Comparison of ENCODE assay signal across 20 mouse cellular contexts in the genomic region with DNA sequence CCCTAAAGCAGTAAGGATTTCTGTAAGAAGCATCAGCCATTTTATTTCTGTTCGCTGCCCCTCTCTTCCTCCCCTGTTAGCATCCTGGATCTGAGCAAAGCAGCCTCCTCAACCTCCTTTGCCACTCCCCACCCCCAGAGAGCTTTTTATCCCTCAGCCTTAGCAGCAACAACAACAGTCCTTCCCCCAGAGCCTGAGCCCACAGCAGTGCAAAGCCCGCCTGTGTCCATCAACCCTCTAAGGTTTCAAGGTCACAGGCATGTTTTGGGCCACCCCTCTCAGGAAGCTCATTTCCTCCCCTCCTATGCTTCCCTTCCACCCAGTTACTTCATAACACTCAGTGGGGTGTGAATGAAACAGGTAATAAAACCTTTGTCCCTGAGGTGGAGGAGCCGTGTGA.
DNase-seq lines count a peak whose midpoint lies in the region; ATAC-seq lines count a peak whose summit lies in the region.
"Had no signal": no experiment of that assay in that cellular context is flagged by ENCODE, and none has a peak within 500 bp of the region (broad histone marks: within the 10 kb centered on the region; RNA-seq: fewer than 3 reads in every experiment).

No protein-coding gene starts in this region.

- peaks cover 23% of the 10 kb centered on the region for H3K4me1 ChIP-seq in hindbrain, embryonic 13.5 days (replicated peaks)
- H3K4me1 ChIP-seq in hindbrain, embryonic 16.5 days (ENCODE audit: control insufficient read depth, insufficient read depth, low read depth, low read length), result no peaks in the 10 kb centered on the region
- peaks cover 12% of the 10 kb centered on the region for H3K4me1 ChIP-seq in midbrain, embryonic 10.5 days
- no peaks in the 10 kb centered on the region for H3K4me1 ChIP-seq in midbrain, embryonic 16.5 days (ENCODE audit: control insufficient read depth, insufficient read depth, low read length)
- H3K4me1 ChIP-seq in limb, embryonic 11.5 days (ENCODE audit: control insufficient read depth, insufficient read depth, low read length), result peaks cover 4% of the 10 kb centered on the region; the same call in 1 of the 2 replicates
- H3K4me1 ChIP-seq: embryonic facial prominence, embryonic 15.5 days; heart, embryonic 10.5 days; liver, embryonic 13.5 days; megakaryocyte, embryonic 14.5 days had no signal

- H3K4me2 ChIP-seq in hindbrain, embryonic 13.5 days, result no peak overlapping the region
- H3K4me2 ChIP-seq in hindbrain, embryonic 16.5 days (ENCODE audit: low read length), result no peak overlapping the region
- H3K4me2 ChIP-seq in midbrain, embryonic 16.5 days (ENCODE audit: low read length), result no peak overlapping the region
- no peak overlapping the region for H3K4me2 ChIP-seq in limb, embryonic 11.5 days (ENCODE audit: low read depth, severe bottlenecking)
- H3K4me2 ChIP-seq: embryonic facial prominence, embryonic 15.5 days; liver, embryonic 13.5 days had no signal

- no peaks in the 10 kb centered on the region for H3K9me3 ChIP-seq in hindbrain, embryonic 13.5 days
- H3K9me3 ChIP-seq in hindbrain, embryonic 16.5 days (ENCODE audit: control insufficient read depth, low read length), result no peaks in the 10 kb centered on the region
- no peaks in the 10 kb centered on the region for H3K9me3 ChIP-seq in midbrain, embryonic 10.5 days (replicated peaks)
- H3K9me3 ChIP-seq in midbrain, embryonic 16.5 days (replicated peaks; ENCODE audit: control insufficient read depth, low read length, poor library complexity, severe bottlenecking), result no peaks in the 10 kb centered on the region
- no peaks in the 10 kb centered on the region for H3K9me3 ChIP-seq in limb, embryonic 11.5 days (ENCODE audit: control insufficient read depth, low read length)
- H3K9me3 ChIP-seq: embryonic facial prominence, embryonic 15.5 days; heart, embryonic 10.5 days; liver, embryonic 13.5 days; megakaryocyte, embryonic 14.5 days had no signal

- ATAC-seq in hindbrain, embryonic 13.5 days (ENCODE audit: low FRiP score), result no peak
- no peak for ATAC-seq in hindbrain, embryonic 16.5 days
- ATAC-seq in midbrain, embryonic 16.5 days, result no peak
- peak; percentile 84 for ATAC-seq in limb, embryonic 11.5 days (ENCODE audit: insufficient number of reproducible peaks, low FRiP score, low TSS enrichment, low read depth)

- no peaks in the 10 kb centered on the region for H3K27me3 ChIP-seq in hindbrain, embryonic 13.5 days
- no peaks in the 10 kb centered on the region for H3K27me3 ChIP-seq in hindbrain, embryonic 16.5 days (replicated peaks; ENCODE audit: control insufficient read depth, insufficient read depth, low read length)
- no peaks in the 10 kb centered on the region for H3K27me3 ChIP-seq in midbrain, embryonic 10.5 days (ENCODE audit: low read depth, poor library complexity, severe bottlenecking)
- H3K27me3 ChIP-seq in midbrain, embryonic 16.5 days (ENCODE audit: control insufficient read depth, insufficient read depth, low read depth, low read length), result no peaks in the 10 kb centered on the region
- H3K27me3 ChIP-seq in limb, embryonic 11.5 days (ENCODE audit: control insufficient read depth, insufficient read depth, low read length), result no peaks in the 10 kb centered on the region
- H3K27me3 ChIP-seq: embryonic facial prominence, embryonic 15.5 days; liver, embryonic 13.5 days; megakaryocyte, embryonic 14.5 days had no signal

- H3K36me3 ChIP-seq in hindbrain, embryonic 13.5 days, result no peaks in the 10 kb centered on the region
- H3K36me3 ChIP-seq in hindbrain, embryonic 16.5 days (ENCODE audit: control insufficient read depth, insufficient read depth, low read length), result no peaks in the 10 kb centered on the region
- H3K36me3 ChIP-seq in midbrain, embryonic 10.5 days, result no peaks in the 10 kb centered on the region
- H3K36me3 ChIP-seq in midbrain, embryonic 16.5 days (ENCODE audit: control insufficient read depth, insufficient read depth, low read length), result peaks cover 5% of the 10 kb centered on the region; the same call in 1 of the 2 replicates
- no peaks in the 10 kb centered on the region for H3K36me3 ChIP-seq in limb, embryonic 11.5 days (ENCODE audit: control insufficient read depth, insufficient read depth, low read length)
- H3K36me3 ChIP-seq: embryonic facial prominence, embryonic 15.5 days; heart, embryonic 10.5 days; liver, embryonic 13.5 days had no signal

- peak; percentile 26 for DNase-seq in embryo, embryonic 11 days
- DNase-seq in embryo, embryonic 9.5 days (ENCODE audit: extremely low spot score), result no peak
- DNase-seq in midbrain, embryonic 10.5 days (ENCODE audit: low spot score), result no peak
- DNase-seq in limb, embryonic 11.5 days (ENCODE audit: low spot score), result peak; percentile 49
- no peak for DNase-seq in urinary bladder, postnatal 14 days (ENCODE audit: low spot score)
- DNase-seq: adrenal gland, postnatal 14 days; cerebellum, adult 2 months; cerebellum, postnatal 25 days; kidney, adult 18-20 months; liver, embryonic 13.5 days; lung, adult 2 months; retina, postnatal 1 day; right cerebral cortex, postnatal 25 days; spleen, adult 18-20 months had no signal

- peak overlapping the region; percentile 15 for H3K27ac ChIP-seq in hindbrain, embryonic 13.5 days
- H3K27ac ChIP-seq in hindbrain, embryonic 16.5 days (ENCODE audit: low read depth, low read length), result no peak overlapping the region
- H3K27ac ChIP-seq in midbrain, embryonic 10.5 days (replicated peaks), result 0 out of 2 replicates have a peak overlapping the region, but pooled peaks have one; percentile 17
- H3K27ac ChIP-seq in midbrain, embryonic 16.5 days (ENCODE audit: low read length), result no peak overlapping the region
- H3K27ac ChIP-seq in limb, embryonic 11.5 days (replicated peaks; ENCODE audit: low read depth, low read length), result no peak overlapping the region
- H3K27ac ChIP-seq: embryonic facial prominence, embryonic 15.5 days; heart, embryonic 10.5 days; liver, embryonic 13.5 days had no signal

- H3K4me3 ChIP-seq in hindbrain, embryonic 13.5 days, result no peak overlapping the region
- H3K4me3 ChIP-seq in hindbrain, embryonic 16.5 days (ENCODE audit: low read length), result no peak overlapping the region
- H3K4me3 ChIP-seq in midbrain, embryonic 10.5 days, result no peak overlapping the region
- no peak overlapping the region for H3K4me3 ChIP-seq in midbrain, embryonic 16.5 days (ENCODE audit: low read depth, low read length)
- H3K4me3 ChIP-seq in limb, embryonic 11.5 days (ENCODE audit: low read depth, low read length), result no peak overlapping the region
- H3K4me3 ChIP-seq: embryonic facial prominence, embryonic 15.5 days; heart, embryonic 10.5 days; liver, embryonic 13.5 days; megakaryocyte, embryonic 14.5 days had no signal

- no peak overlapping the region for H3K9ac ChIP-seq in hindbrain, embryonic 13.5 days
- H3K9ac ChIP-seq in hindbrain, embryonic 16.5 days (ENCODE audit: low read depth, low read length), result no peak overlapping the region
- H3K9ac ChIP-seq in midbrain, embryonic 16.5 days (ENCODE audit: low read depth, low read length), result no peak overlapping the region
- H3K9ac ChIP-seq in limb, embryonic 11.5 days (ENCODE audit: low read length), result no peak overlapping the region
- H3K9ac ChIP-seq: embryonic facial prominence, embryonic 15.5 days; liver, embryonic 13.5 days had no signal

- WGBS in hindbrain, embryonic 13.5 days, result 53% methylated on average over 3 of the region's 3 CpGs
- WGBS in hindbrain, embryonic 16.5 days, result 63% methylated on average over 3 of the region's 3 CpGs
- WGBS in midbrain, embryonic 10.5 days, result 45% methylated on average over 3 of the region's 3 CpGs
- 60% methylated on average over 3 of the region's 3 CpGs for WGBS in midbrain, embryonic 16.5 days
- 27% methylated on average over 3 of the region's 3 CpGs for WGBS in limb, embryonic 11.5 days

Comparison
In these comparisons a context has a peak if more than half of its experiments do, and no peak if none do; other contexts are left out.
1. DNase-seq: peak in embryo, embryonic 11 days (single experiment) and limb, embryonic 11.5 days (single experiment); none in embryo, embryonic 9.5 days (single experiment), midbrain, embryonic 10.5 days (single experiment) and urinary bladder, postnatal 14 days (single experiment).
2. H3K27ac ChIP-seq: peak in hindbrain, embryonic 13.5 days (single experiment) and midbrain, embryonic 10.5 days (single experiment); none in hindbrain, embryonic 16.5 days (single experiment), midbrain, embryonic 16.5 days (single experiment) and limb, embryonic 11.5 days (single experiment).